Mouse (Mus musculus): ENCODE measurements around the gene D630023F18Rik.

Gene D630023F18Rik

DNA sequence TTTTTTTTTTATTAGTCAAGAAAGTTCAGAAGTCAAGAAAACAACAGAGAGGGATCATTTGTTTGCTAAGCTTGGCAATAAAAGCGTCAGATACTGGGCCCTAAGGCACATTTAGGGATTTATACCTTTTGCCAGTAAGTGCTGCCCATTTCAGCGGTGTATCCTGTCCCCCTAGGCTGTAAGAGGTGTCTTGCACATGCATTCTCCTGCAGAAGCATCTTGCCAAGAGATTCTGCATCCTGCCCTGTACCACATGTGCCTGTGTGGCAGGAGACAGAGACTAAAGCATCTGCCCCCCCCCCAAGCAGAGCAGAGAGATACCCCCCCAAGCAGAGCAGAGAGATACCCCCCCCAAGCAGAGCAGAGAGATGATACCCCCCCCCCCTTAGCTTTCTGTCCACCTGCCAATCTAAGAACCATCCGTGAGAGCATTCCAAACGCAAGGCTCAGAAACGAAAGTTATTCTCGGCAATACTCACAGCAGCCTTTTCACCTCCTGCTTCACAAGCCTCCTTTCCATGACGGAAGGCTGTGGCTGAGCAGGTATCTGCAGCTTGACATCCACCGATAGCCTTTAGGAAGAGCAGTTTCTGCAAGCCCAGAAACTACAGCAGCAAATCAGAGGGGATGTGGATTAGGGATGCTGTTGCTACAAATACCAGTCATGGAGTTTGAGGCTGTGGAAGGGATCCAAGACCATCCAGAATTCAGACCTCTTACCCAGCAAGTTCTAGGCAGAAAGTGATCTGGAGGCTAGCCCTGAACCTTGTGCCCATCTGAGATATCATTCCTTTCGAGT, at the start of gene D630023F18Rik:
Gene D630023F18Rik, minus strand, starts transcription at position 641 of the 799 bp plus-strand sequence.
- DNase-seq, result no peak

DNA sequence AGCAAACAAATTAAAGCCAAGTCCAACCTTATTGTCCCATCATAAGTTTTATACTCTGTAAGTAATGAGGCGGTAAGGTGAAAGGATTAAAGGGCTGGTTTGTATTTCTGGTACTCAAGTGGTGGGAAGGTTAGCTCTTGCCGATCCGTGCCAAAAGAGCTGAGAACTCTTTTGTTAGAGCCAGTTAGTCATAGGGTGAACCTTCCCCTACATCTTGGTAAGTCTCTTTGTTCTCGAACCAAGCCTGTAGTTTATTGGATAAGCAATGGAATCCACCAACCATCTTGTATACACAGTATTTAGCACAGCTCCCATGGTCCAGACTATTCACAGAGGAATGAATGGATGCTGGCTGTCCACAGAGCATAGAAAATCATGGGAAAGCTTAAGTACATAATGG, 48.6 kb upstream of the D630023F18Rik start:
- DNase-seq, result no peak

GRCm38 (mm10) chr1:65169947-65170346, 46.9 kb upstream of the D630023F18Rik start:
- no peak for DNase-seq

GRCm38 (mm10) chr1:65169536-65169935, 46.5 kb upstream of the D630023F18Rik start:
- no peak for DNase-seq

DNA sequence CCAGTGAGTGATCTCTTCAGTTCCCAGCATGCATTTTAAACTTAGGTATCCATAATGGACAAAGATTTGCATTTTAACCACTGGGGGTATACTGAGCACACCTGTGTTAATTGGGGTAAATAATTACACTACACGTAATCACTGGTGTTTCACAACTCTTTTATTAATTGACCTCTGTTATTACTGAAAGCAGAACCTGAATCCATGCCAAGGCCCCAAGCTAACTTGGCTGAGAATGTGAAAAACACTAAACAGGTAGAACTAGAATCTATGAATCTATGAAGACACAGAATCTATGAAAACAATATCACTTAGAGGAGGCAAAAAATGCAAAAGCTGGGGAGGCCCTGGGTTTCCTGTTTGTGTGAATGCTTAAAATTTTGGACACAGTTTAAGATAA, 44.5 kb upstream of the D630023F18Rik start:
- DNase-seq, result no peak

- no peak for DNase-seq
These were observed 39.2 kb upstream of the D630023F18Rik start for GRCm38 (mm10) chr1:65162210-65162609.

DNA sequence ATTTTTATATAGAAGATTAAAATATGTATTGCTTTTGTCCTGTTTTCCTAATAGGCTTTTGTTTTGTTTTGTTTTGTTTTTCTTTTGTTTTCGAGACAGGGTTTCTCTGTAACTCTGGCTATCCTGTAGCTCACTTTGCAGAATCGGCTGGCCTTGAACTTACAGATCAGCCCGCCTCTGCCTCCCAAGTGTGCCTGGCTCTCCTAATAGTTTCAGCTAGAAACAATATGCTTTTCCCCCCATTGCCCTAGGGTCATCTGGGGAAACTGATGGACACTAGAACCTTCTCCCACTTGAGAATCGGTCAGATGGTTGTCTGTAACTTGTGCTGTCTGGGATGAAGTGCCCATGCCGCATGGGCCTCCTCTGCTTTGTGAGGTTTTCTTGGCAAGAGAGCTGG, 33.1 kb upstream of the D630023F18Rik start:
- no peak for DNase-seq

DNA sequence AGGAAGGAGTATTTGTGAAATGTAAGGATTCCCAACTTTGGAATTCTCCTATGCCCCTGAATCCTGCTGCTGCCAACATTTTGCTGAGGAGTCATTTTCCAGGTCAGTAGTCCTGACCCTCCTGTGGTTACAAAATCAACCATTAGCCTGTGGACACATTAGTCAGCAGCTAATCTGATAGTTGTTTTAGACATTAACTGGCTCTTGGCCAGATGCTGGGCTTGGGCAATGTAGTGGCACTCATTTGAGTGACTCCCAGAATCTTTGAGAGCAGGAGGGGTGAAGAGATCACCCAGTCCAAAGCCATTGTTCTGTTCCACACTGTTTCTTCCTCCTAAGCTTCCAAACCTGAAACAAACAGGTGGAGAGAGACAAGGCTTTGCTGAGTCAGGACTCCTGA, 31.8 kb upstream of the D630023F18Rik start:
- no peak for DNase-seq

DNA sequence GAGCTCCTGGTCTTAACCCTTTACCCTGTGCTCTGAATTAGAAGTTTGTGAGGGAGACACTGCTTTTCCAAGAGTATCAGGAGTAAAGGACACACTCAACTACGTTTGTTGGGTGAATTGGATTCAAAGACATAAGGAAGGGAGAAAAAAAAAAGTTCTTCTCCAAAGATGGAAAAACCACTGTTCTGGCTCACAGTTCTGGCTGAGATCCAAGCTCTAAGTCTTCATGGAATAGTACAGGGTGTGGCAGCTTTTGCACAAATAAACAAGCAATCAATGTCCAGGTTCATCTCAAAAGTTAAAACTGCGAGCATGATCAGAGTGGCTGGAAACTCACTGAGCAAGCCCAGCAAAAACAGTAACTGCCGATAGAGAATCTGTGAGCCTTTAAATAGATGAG, 25.0 kb upstream of the D630023F18Rik start:
- no peak for DNase-seq

DNA sequence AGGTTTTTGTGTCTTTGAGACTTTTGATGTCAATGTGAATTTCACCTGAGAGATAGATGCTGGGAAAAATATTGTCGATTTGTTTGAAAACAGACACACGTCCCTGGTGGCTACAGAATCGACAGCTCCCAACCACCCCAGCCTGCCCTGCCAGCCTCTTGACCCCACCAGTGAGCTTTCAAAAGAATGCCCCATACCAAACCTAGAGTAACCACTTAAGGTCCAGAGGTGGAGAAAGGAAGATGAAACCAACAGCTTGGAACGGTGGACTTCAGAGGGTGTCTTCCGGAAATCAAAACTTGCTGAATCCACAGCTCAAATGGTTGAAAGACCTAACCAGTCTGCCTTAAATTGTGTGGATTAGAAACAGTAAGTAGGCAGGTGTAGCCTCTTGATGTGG, 24.3 kb upstream of the D630023F18Rik start:
- DNase-seq, result no peak

DNA sequence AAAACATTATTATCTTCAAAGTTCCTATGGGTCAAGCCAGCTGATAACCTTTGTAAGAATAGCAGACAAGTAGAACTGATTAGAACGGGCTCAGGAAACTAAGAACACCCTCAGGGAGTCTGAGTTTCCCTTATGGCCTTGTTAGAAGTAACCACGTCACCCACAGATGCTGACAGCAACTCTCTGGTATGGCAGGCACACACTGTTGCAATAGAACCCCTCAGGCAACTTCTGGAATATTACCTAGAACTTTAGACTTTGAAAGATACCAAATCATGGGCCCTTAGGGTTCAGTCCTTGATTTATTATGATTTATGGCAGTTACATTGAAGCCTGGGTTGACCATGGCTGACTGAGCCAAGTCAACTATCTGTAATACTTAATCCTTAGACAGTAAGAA, 23.6 kb upstream of the D630023F18Rik start:
- no peak for DNase-seq

- no peak for DNase-seq
These were observed 21.8 kb upstream of the D630023F18Rik start for GRCm38 (mm10) chr1:65144783-65145182.

- DNase-seq, result no peak
These were observed 14.5 kb upstream of the D630023F18Rik start for GRCm38 (mm10) chr1:65137560-65137959.

- DNase-seq, result no peak
These were observed 9.8 kb upstream of the D630023F18Rik start for GRCm38 (mm10) chr1:65132833-65133232.

- no peak for DNase-seq
These were observed 8.7 kb upstream of the D630023F18Rik start for GRCm38 (mm10) chr1:65131671-65132070.

DNA sequence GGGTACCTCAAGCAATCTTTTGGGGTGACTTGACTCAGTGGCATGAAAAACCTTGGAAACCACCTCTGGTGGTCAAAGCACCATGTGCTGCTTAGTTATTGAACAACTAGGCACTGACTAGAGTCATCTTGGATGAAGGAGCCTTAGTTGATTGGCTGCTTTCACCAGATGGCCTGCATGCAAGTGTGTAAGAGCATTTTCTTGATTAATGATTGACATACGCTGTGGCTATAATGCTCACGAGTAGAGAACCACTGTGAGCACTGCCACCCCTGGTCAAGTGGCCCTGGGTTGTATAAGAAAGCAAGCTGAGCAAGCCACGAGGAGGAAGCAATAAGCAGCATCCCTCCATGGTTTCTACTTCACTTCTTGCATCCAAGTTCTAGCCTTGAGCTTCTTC, 7.2 kb upstream of the D630023F18Rik start:
- no peak for DNase-seq

DNA sequence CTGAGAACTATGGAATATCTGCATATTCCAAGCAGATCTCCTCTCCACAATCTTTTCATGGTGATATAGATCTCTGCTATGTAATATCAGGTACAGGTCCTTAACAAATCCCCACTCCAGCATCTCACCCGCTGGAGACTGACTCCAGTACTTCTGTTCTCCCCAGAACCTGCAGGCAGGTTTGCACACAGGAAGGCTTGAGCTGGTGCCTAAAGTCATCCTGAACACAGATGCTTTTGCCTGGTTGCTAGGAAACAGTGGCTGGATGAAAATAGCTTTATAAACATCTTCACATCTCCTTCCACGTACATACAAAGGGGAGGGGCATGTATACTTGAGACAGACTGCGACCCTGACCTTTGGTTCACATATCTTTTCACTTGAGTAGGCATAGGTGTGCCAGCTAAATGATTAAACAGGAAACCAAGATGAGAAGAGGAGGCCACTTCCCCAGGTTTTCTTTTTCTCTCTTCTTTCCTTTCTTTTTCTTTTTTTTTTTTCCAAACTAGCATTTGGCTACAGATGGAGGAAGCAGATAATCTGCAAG, 6.7 kb upstream of the D630023F18Rik start:
- no peak for DNase-seq

- no peak for DNase-seq
These were observed 3.6 kb downstream of the D630023F18Rik start, which contains the start of gene Gm28845 for GRCm38 (mm10) chr1:65119438-65119837. TSS of gene Gm28845 (minus strand) at chr1:65119558.

DNA sequence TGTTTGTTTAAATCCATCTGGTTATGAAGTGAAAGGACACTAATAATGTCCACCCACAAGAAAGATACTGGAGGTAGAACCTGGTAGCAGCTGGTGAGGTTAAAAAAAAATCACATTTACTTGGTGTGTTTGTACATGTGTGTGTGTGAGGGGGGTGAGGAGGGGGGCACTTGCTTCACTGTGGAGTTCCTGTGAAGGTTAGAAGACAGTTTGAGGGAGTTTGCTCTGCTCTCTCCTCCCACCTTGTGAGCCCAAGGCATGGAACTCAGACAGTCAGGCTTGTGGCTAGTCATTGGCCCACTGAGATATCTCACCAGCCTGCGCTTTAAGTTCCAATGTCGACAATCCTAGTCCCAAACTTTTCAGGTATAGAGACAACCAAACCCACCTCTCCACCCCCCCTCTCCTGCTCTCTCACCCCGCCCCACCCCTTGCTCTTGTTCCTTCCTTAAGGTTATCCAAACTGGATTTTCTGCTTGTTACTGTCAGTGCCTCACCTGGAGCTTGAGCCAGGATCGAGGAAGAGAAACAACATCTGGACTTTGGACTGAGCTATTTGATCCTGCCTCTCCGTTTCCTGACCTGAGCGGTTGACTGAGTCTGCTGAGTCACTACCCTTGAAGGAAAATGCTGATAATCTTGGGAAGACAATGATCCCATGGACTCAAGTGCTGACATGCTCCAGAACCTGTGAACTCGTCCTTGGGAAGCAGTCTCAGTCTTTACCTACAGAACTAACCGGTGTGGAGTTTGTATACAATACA, 4.7 kb downstream of the D630023F18Rik start:
- DNase-seq, result no peak

DNA sequence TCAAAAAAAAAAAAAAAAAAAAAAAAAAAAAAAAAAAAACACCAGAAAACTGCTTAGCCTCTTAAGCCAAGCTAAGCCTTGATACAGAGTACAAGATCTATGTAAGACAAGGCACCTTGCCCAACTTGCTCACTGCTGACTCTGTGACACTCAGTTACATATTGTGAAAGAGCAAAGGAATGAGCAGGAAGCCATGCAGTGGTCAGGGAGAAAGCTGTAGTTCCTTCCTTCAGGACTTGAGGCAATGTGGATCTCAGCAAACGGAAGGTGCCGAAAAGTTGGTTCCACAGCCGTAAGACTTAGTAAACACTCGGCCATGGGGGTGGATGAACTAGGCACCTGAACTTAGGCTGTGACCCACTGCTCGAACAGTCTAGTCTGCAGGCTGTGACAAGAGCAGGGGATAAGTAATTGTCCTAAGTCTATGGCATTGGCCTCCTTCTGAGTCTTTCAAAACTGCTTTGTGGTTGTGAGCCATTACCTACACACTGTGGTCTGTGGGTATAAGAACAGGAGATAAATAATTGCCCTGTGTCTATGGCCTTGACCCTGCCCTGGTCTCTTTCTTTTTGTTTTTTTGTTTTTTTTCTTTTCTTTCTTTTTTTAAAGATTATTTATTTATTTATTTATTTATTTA, 9.4 kb downstream of the D630023F18Rik start:
- no peak for DNase-seq

DNA sequence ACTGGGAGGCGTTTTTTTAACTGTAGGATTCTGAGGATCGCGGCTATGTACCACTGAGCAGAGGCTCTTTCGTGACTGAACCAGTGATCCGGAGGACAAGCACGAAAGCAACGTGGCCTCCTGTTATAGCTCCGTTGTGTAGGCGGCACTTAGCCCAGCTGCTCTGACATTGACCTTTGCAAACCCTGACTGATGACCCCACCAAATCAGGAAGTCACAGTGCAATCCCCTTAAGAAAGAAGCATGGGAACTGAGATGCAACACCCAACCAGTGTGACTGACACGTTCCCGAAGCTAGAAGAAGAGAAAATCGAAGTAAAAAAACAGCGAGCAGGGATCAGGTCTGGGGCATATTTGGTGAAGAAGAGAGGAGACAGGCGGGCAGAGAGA, 10.2 kb downstream of the D630023F18Rik start:
- DNase-seq, result no peak

DNA sequence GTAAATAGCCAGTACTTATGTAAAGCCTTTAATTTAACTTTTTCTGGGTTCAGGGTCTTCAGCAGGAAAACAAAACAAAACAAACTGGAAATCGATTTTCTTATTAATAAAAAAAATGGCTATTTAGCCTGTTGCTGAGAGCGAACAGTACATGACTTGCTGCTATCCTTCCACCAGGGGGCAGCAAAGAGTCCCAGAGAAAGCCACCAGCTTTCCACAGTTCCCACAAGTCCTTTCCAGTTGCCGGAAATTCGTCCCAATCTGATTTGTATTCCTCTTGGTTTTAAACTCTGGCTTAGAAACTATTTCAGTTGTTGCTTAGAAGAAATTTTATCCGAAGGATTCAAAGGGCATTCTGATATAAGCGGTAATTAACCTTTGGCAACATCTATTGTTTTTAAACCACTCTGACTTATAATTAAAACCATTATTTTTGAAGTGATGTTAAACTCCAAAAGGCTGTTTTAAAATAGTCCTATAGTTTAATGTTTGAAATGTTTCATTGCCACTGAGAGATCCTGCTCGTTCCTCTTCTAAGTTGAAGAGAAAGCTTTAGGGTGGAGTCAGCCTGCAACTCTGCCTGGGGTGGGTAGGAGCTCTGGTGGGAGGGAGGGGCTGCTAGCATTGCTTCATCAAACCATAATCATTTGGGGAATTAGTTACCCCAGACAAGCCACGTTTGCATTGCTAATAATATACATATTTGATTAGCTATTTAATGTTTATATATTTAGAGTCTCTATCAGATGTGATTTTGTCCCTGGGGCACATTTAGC, 10.8 kb downstream of the D630023F18Rik start:
- DNase-seq, result peak; percentile 17

Measured in thymus, postnatal 25 days (tissue).